Mouse (Mus musculus) lung, postnatal 0 days (tissue): ENCODE measurements at regions not wholly inside any gene's neighbourhood (a gene's known extent, or its start where the extent isn't known, plus 50 kb on each side); places are given as distances from the start of the nearest gene placed in this dataset.

ENCODE experiments used
- ATAC-seq: fragments of 200-750 bp; cut with Nextera tagmentation; 2 replicates; pipeline ENCODE4 v1.8.0; 2017; ENCODE audit warnings: moderate library complexity
- DNase-seq: peaks from one replicate; pipeline ENCODE4 v3.0.0-alpha.2; 2016; ENCODE audit warnings: low spot score
- H3K27ac ChIP-seq: fragments of 300-500 bp; sonication (generic); 2 replicates; pipeline ENCODE4 v1.5.1; 2014; ENCODE audit warnings: antibody characterized with exemption, mild to moderate bottlenecking, low read length, mixed read lengths
- H3K27me3 ChIP-seq: fragments of 300-500 bp; sonication (generic); replicated peaks from 2 replicates; pipeline ENCODE4 v1.6.1; 2014; ENCODE audit warnings: low read length, mixed read lengths; ENCODE audit not compliant: insufficient read depth
- H3K36me3 ChIP-seq: fragments of 300-500 bp; sonication (generic); 2 replicates; pipeline ENCODE4 v1.6.1; 2014; ENCODE audit warnings: low read length, mixed read lengths; ENCODE audit not compliant: insufficient read depth
- H3K4me1 ChIP-seq: fragments of 300-500 bp; sonication (generic); 2 replicates; pipeline ENCODE4 v1.6.1; 2014; ENCODE audit warnings: antibody characterized with exemption, low read depth, low read length, mixed read lengths; ENCODE audit not compliant: insufficient read depth
- H3K4me2 ChIP-seq: fragments of 300-500 bp; sonication (generic); replicated peaks from 2 replicates; pipeline ENCODE4 v1.6.1; 2014; ENCODE audit warnings: low read depth, mild to moderate bottlenecking, low read length, moderate library complexity, mixed read lengths
- H3K4me3 ChIP-seq: fragments of 300-500 bp; sonication (generic); 2 replicates; pipeline ENCODE4 v1.5.1; 2014; ENCODE audit warnings: low read depth, low read length
- H3K9ac ChIP-seq: fragments of 300-500 bp; sonication (generic); replicated peaks from 2 replicates; pipeline ENCODE4 v1.6.1; 2014; ENCODE audit warnings: low read depth, mild to moderate bottlenecking
- H3K9me3 ChIP-seq: fragments of 300-500 bp; sonication (generic); 2 replicates; pipeline ENCODE4 v1.6.1; 2016; ENCODE audit warnings: low read length, mixed read lengths
- CTCF ChIP-seq: IDR thresholded peaks from 2 replicates; pipeline ENCODE4 v1.5.1; 2016; ENCODE audit warnings: antibody characterized with exemption, mild to moderate bottlenecking
- EP300 ChIP-seq: IDR thresholded peaks from 2 replicates; pipeline ENCODE4 v1.6.1; 2016; ENCODE audit warnings: antibody characterized with exemption, mild to moderate bottlenecking, control low read depth
- whole genome bisulfite sequencing: fragments of 180-500 bp; shearing (Covaris S2); extraction: QIAGEN DNeasy Blood & Tissue Kit; methylation state at CpG from one replicate; pipeline ENCODE4 v1.1.7; 2014; 5-methylcytosine and 5-hydroxymethylcytosine counted together

DNA sequence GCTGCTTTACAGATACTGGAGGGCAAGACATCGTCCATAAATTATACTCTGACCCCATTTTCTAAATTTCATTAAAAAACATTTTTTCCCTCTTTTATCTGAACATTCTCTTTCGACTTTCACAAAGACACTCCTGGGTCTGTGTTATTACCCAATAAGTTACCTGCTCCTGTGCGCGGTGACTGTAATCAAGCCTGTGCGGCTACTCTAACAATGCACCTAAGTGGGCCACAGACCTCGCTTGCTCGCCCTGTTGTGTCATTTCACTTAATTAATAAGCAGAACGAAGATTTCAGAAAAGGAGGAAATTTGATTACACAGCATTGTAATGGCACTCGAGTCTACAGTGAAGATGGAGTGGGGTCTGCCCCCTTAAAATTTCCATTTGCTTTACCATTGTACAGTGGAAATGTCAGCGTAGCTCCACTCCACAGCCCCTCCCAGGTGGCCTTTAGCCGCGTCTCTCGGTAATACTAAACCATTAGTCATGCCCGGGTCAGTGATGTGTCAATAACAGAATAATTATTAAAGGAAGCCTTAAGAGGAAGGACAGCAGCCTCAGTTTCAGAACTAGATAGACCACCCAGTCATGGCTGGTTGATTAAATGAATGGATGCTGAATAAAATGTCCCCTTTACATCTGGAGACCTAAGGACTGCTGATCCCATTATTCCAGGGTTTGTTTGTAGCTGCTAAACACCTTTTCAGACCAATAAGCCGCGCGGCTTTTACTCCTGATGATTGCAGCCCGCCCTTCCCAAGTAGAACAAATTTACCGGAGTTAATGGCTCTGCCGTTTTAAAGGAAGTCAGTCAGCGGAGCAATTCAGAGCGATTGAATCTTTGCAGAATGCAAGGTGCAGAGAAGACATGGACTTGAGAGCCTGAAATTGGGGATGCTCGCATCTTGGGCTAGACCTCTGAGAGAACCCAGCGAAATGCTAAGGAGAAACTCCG, 194.5 kb upstream of the Creb1 start:
- Histone ChIP-seq H3K27ac (no peak overlapping the region), H3K9ac (no peak overlapping the region), H3K4me2 (no peak overlapping the region), H3K27me3 (no peaks in the 10 kb centered on the region), H3K9me3 (no peaks in the 10 kb centered on the region), H3K36me3 (no peaks in the 10 kb centered on the region), H3K4me3 (no peak overlapping the region), H3K4me1 (no peaks in the 10 kb centered on the region)
- DNase-seq (peak; percentile 8), ATAC-seq (no peak)
- TF ChIP-seq CTCF (no peak), EP300 (no peak)
- WGBS = 62% methylated on average over 25 of the region's 25 CpGs

DNA sequence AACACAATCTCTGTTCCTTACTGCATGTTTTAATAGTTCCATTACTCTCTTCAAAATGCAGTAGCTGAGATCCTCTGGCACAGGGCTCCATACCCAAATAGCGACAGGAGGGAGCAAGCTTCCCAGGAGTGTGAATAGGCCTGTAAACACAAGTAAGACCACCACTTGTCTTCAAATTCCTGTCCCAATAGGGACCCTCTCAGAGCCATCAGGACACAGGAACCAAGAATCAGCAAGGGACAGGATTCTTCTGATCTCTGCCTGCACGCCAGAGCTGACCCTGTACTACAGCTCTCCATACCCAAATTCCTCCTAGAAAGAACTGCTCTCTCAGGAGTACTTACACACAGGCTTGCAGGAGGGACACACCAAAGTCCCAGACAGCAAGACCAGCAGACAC, 200.9 kb upstream of the Creb1 start:
- no peaks in the 10 kb centered on the region for H3K9me3 ChIP-seq
- no peaks in the 10 kb centered on the region for H3K27me3 ChIP-seq
- H3K9ac ChIP-seq = no peak overlapping the region
- no peak overlapping the region for H3K4me2 ChIP-seq
- H3K36me3 ChIP-seq = no peaks in the 10 kb centered on the region
- DNase-seq = no peak
- no peak overlapping the region for H3K27ac ChIP-seq
- H3K4me3 ChIP-seq = no peak overlapping the region
- WGBS = 85% methylated on average over 2 of the region's 2 CpGs
- ATAC-seq = no peak
- H3K4me1 ChIP-seq = no peaks in the 10 kb centered on the region
- TF ChIP-seq CTCF (no peak), EP300 (no peak)

DNA sequence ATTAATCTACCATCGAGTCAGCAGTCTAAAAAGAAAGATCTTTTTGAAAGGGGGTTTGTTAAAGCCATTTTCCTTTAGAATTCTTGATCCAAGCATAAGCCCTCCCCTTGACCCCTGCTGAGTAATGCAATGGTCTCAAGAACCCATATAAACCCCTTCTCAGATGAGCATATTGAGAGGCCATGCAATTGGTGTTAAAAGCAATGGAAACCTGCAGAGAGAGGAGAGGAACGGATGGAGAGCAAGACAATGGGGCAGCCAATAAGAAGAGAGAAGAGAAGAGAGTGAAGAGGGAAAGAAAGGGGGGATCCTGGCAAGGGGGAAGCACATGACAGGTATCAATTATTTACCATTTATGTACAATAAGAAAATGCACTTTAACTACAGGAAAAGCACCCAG, 201.7 kb upstream of the Creb1 start:
- ATAC-seq (no peak), DNase-seq (no peak)

DNA sequence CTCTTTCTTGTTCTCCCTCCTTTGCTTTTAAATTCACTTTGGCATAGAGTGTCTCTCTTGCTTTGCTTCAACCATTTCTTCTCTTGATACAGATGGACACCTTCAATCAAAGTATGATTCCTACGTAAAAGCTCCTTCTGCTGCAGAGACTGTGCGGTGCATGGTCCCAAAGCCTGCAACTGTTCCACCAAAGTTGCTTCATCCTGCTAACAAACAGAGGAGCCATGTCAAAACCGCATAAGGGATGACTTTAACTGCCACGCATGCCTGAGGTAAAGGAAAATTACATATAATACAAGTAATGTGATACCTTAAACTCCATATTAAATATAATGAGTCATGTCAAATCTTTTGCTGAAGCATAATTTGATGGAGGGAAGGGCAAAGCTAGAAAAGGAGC, 200.1 kb upstream of the Klf7 start:
- H3K9ac ChIP-seq = no peak overlapping the region
- no peaks in the 10 kb centered on the region for H3K27me3 ChIP-seq
- 91% methylated on average over 4 of the region's 4 CpGs for WGBS
- DNase-seq (no peak), ATAC-seq (no peak)
- H3K9me3 ChIP-seq = no peaks in the 10 kb centered on the region
- no peak overlapping the region for H3K27ac ChIP-seq
- no peaks in the 10 kb centered on the region for H3K36me3 ChIP-seq
- no peak overlapping the region for H3K4me3 ChIP-seq
- TF ChIP-seq EP300 (no peak), CTCF (no peak)
- no peak overlapping the region for H3K4me2 ChIP-seq
- no peaks in the 10 kb centered on the region for H3K4me1 ChIP-seq

More for the DNA sequence above, 201.7 kb upstream of the Creb1 start:
- Histone ChIP-seq H3K27me3 (no peaks in the 10 kb centered on the region), H3K27ac (no peak overlapping the region), H3K4me2 (no peak overlapping the region), H3K9ac (no peak overlapping the region), H3K4me3 (no peak overlapping the region), H3K4me1 (no peaks in the 10 kb centered on the region), H3K9me3 (no peaks in the 10 kb centered on the region), H3K36me3 (no peaks in the 10 kb centered on the region)
- 67% methylated on average over 2 of the region's 2 CpGs for WGBS
- TF ChIP-seq EP300 = no peak
- TF ChIP-seq CTCF = no peak

DNA sequence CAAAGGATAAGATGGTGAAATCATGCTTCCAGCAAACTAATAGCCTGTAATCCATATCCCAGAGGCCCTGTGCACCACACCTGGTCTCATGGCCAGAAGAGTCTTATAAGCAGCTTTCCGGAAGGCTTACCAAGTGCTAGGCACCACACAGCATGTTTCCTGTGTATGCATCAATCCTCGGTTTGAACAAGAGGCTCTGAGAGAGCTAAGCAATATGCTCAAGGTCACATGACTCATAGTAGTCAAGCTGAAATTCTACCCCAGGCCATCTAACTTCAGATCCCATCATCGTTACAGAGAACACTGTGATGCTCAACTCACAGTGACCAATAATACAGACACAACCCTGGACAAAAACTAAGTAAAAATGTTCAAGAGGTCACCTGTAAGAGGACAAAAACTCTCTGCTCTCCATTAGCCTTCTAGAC, 197.1 kb upstream of the Klf7 start:
- DNase-seq = no peak
- Histone ChIP-seq H3K36me3 (no peaks in the 10 kb centered on the region), H3K4me1 (no peaks in the 10 kb centered on the region), H3K9ac (no peak overlapping the region), H3K4me3 (no peak overlapping the region), H3K9me3 (no peaks in the 10 kb centered on the region), H3K27me3 (no peaks in the 10 kb centered on the region), H3K27ac (no peak overlapping the region), H3K4me2 (no peak overlapping the region)
- no peak for ATAC-seq
- 57% methylated on average over 3 of the region's 3 CpGs for WGBS
- TF ChIP-seq EP300 (no peak), CTCF (no peak)

DNA sequence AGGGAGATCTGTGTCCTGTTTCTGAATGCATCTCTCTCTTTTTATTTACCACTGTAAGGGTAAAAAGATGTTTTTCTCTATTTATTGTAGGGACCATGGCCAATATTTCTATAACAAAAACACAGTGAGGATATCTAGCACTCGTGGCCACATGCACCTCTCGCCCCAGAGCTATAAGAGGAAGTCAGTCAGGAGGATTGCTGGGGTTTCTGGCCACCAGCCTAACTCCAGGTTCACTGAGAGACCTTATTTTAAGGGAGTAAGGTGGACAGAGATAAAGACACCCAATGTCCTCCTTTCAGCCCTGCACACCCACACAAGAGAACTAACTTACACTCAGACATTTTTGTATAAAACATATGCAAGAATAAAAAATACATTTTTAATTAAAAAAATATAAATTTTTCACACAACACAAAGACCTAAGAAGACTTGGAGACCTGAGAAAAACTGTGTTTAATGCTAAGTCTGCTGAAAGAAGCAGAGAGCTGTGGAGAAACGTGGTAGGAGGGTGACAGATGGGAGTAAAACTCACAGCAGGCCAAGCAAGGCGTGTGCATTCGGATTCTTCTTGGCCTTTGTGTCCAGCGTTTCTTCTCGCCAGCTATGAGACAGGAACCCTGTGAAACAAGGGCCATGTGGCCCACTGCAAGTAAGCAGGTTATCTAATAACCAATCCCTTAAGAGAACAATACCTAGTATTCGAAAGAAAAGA, 196.5 kb upstream of the Klf7 start:
- no peaks in the 10 kb centered on the region for H3K9me3 ChIP-seq
- H3K27me3 ChIP-seq = no peaks in the 10 kb centered on the region
- no peak for DNase-seq
- no peaks in the 10 kb centered on the region for H3K4me1 ChIP-seq
- no peak for ATAC-seq
- no peak for TF ChIP-seq CTCF
- no peak for TF ChIP-seq EP300
- H3K4me2 ChIP-seq = no peak overlapping the region
- H3K4me3 ChIP-seq = no peak overlapping the region
- no peak overlapping the region for H3K9ac ChIP-seq
- no peak overlapping the region for H3K27ac ChIP-seq
- WGBS = 78% methylated on average over 8 of the region's 8 CpGs
- H3K36me3 ChIP-seq = no peaks in the 10 kb centered on the region
